Mouse (Mus musculus): ENCODE measurements at regions not wholly inside any gene's neighbourhood (a gene's known extent, or its start where the extent isn't known, plus 50 kb on each side); places are given as distances from the start of the nearest gene placed in this dataset.

DNA sequence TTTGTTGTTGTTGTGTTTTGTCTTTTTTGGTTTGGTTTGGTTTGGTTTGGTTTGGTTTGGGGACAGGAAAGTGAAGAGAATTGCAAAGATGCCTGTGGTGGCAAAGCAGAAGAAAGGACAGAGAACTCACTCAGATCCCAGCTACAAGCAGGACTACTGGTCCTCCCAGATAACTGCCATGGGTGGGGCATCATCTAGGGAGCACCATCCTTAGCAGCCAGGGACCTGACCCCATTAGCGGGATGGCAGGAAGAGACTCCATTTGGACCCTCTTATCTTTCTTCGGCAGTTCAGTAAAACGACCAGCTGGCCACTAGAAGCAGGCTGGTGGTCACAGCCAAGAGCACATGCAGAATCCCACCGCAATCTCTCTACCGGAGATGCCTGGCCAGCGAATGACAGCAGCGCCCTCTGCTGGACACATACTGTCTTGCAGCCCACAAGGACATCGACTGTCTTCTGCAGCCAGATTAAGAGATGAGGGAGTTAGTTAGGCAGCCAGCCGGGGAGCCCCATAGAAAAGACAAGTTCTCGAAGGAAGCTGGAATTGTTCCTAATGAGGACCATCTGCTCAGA lies 119.8 kb downstream of the Gm9195 start:
- 8% methylated on average over 10 of the region's 10 CpGs for WGBS
- Histone ChIP-seq H3K27me3 (ENCODE audit: control insufficient read depth, insufficient read depth, low read length) (no peaks in the 10 kb centered on the region), H3K4me2 (no peak overlapping the region), H3K27ac (ENCODE audit: low read depth, low read length) (no peak overlapping the region), H3K36me3 (ENCODE audit: control insufficient read depth, insufficient read depth, low read length) (no peaks in the 10 kb centered on the region), H3K4me1 (ENCODE audit: control insufficient read depth, insufficient read depth, low read length) (no peaks in the 10 kb centered on the region), H3K9me3 (ENCODE audit: control insufficient read depth, low read length) (no peaks in the 10 kb centered on the region), H3K4me3 (ENCODE audit: low read depth, low read length) (no peak overlapping the region), H3K9ac (ENCODE audit: low read length) (no peak overlapping the region)
- ATAC-seq (ENCODE audit: low FRiP score): peak; percentile 73
- DNase-seq (ENCODE audit: low spot score, missing footprints): peak; percentile 99

DNA sequence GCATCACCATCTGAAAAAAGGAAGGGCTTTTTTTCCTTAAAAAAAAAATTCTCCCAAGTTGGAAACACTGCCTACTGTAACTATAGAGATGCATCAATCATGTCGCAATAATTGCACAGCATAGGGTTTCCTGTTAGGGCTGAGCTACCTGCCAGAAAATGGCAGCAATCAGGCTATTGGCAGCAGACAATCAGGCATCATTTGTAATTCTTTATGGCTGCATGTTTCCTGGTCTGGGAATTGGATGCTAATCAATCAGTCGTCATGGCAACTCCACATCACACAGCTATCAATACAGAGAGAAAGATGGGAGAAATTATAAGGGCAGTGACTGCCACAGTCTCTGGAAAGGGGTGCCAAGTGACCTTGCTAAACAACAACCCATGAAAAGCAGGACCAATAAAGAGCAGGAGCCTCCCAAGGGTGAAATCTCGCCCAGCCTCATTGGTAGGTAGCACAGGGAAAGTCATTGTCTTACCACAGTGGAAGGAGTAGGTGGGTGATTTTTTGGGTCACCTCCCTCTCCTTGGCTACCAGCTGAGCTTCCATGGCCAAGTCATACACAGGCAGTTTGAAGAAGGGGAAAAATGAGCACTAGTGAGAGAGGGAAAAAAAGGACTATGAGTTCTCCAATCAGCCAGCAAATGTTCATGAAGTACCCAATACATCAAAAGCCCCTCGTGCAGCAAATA lies 130.7 kb downstream of the Gm9195 start:
- Histone ChIP-seq H3K27ac (ENCODE audit: low read depth, low read length) (no peak overlapping the region), H3K4me1 (ENCODE audit: control insufficient read depth, insufficient read depth, low read length) (no peaks in the 10 kb centered on the region), H3K9ac (ENCODE audit: low read length) (no peak overlapping the region), H3K27me3 (ENCODE audit: control insufficient read depth, insufficient read depth, low read length) (no peaks in the 10 kb centered on the region), H3K9me3 (ENCODE audit: control insufficient read depth, low read length) (no peaks in the 10 kb centered on the region), H3K4me3 (ENCODE audit: low read depth, low read length) (no peak overlapping the region), H3K36me3 (ENCODE audit: control insufficient read depth, insufficient read depth, low read length) (no peaks in the 10 kb centered on the region), H3K4me2 (no peak overlapping the region)
- 83% methylated on average over 4 of the region's 4 CpGs for WGBS
- DNase-seq (ENCODE audit: low spot score, missing footprints): no peak
- no peak for ATAC-seq (ENCODE audit: low FRiP score)

DNA sequence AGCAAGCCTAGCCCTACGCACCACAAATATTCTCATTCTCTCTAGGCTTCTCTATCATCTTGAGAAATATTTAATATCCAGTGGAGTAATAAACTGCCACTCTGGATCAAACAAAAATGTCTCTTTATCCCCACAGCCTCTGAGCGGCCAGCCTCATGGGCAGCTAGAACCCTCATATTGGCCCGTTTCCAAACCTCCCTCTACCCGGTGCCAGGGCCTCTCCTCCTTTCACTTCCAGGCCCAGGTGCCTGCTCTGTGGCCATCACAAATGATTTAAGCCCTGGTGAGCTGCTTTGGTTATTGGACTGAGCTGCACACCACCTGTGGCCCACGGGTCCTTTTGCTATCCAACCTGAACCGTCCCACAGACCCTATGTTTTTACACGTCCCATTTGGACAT lies 131.5 kb downstream of the Gm9195 start:
- WGBS: 90% methylated on average over 7 of the region's 7 CpGs
- ATAC-seq (ENCODE audit: low FRiP score): no peak
- no peaks in the 10 kb centered on the region for H3K27me3 ChIP-seq (ENCODE audit: control insufficient read depth, insufficient read depth, low read length)
- H3K4me1 ChIP-seq (ENCODE audit: control insufficient read depth, insufficient read depth, low read length): no peaks in the 10 kb centered on the region
- H3K9me3 ChIP-seq (ENCODE audit: control insufficient read depth, low read length): no peaks in the 10 kb centered on the region
- H3K27ac ChIP-seq (ENCODE audit: low read depth, low read length): no peak overlapping the region
- no peak overlapping the region for H3K4me2 ChIP-seq
- no peak overlapping the region for H3K9ac ChIP-seq (ENCODE audit: low read length)
- H3K4me3 ChIP-seq (ENCODE audit: low read depth, low read length): no peak overlapping the region
- H3K36me3 ChIP-seq (ENCODE audit: control insufficient read depth, insufficient read depth, low read length): no peaks in the 10 kb centered on the region
- DNase-seq (ENCODE audit: low spot score, missing footprints): no peak

DNA sequence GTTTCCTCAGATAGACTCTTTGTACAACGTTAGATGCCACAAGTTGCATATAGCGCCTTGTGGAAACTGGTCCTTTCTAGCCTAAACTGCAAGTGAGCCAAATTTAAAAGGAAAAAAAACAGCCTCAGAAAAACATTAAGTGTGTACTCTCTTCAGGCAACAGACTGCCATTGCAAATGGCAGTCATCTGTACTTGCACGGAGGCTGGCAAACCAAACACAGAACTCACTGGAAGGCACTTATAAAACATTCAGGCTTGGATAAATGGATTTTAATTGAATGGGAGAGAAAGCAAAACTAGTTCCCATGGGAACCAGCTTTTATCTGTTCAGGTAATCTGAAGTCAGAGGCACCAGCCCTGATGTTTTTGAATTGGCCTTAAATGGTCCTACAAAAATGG lies 133.7 kb downstream of the Gm9195 start:
- no peaks in the 10 kb centered on the region for H3K27me3 ChIP-seq (ENCODE audit: control insufficient read depth, insufficient read depth, low read length)
- H3K4me1 ChIP-seq (ENCODE audit: control insufficient read depth, insufficient read depth, low read length): no peaks in the 10 kb centered on the region
- 89% methylated on average over 3 of the region's 3 CpGs for WGBS
- DNase-seq (ENCODE audit: low spot score, missing footprints) (no peak), ATAC-seq (ENCODE audit: low FRiP score) (no peak)
- no peak overlapping the region for H3K9ac ChIP-seq (ENCODE audit: low read length)
- H3K36me3 ChIP-seq (ENCODE audit: control insufficient read depth, insufficient read depth, low read length): no peaks in the 10 kb centered on the region
- H3K9me3 ChIP-seq (ENCODE audit: control insufficient read depth, low read length): no peaks in the 10 kb centered on the region
- no peak overlapping the region for H3K27ac ChIP-seq (ENCODE audit: low read depth, low read length)
- H3K4me2 ChIP-seq: no peak overlapping the region
- H3K4me3 ChIP-seq (ENCODE audit: low read depth, low read length): no peak overlapping the region

DNA sequence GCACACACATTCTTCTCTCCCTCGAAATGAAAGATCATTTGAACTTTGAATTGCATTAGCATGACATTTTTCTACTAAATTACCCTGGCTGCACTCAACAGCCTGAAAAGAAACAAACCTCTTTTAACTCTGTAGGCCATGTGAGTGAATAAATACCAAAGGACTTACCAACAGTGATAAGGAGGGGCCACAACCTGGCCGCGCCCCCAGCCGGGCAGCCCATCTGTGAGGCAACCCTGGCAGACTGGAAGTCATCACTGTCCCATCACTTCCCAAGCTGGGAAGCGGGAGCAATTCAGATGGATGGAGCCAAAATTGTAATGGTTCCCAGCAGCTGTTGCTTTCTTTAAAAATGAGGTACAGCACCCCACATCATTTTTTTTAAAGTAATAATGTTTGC lies 149.5 kb downstream of the Gm9195 start:
- Histone ChIP-seq H3K4me2 (no peak overlapping the region), H3K4me1 (ENCODE audit: control insufficient read depth, insufficient read depth, low read length) (0 out of 2 replicates have a peak, but pooled peaks cover 2% of the 10 kb centered on the region), H3K9ac (ENCODE audit: low read length) (no peak overlapping the region), H3K9me3 (ENCODE audit: control insufficient read depth, low read length) (no peaks in the 10 kb centered on the region), H3K27ac (ENCODE audit: low read depth, low read length) (no peak overlapping the region), H3K27me3 (ENCODE audit: control insufficient read depth, insufficient read depth, low read length) (no peaks in the 10 kb centered on the region), H3K36me3 (ENCODE audit: control insufficient read depth, insufficient read depth, low read length) (no peaks in the 10 kb centered on the region), H3K4me3 (ENCODE audit: low read depth, low read length) (no peak overlapping the region)
- no peak for DNase-seq (ENCODE audit: low spot score, missing footprints)
- ATAC-seq (ENCODE audit: low FRiP score): no peak
- WGBS: 68% methylated on average over 5 of the region's 5 CpGs

DNA sequence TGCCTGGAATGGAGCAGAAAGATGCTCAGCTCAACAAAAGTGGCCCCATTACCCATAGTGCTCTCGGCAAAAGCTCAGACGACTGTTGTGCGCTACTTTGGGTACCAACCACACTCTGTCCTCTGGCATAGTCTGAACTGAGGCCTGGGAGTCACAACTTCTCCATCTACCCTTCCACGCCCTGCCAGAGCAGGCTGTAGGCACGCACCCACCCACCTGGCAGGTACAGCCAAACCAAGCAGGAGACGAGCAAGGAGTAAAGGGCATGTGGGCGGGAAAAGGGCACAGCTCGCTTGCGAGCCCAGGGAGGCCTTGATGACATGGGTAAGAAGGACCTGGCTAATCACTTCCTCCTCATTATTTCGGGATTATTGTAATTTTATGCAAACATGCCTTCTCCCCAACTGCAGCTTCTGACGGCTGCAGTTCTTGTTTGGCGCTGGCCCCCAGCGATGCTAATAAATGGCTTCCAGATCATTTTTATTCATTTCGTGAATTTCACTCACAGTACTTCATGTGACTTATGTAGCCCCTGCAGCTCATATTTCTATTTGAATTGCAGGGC lies 150.0 kb downstream of the Gm9195 start:
- H3K9ac ChIP-seq (ENCODE audit: low read length): no peak overlapping the region
- ATAC-seq (ENCODE audit: low FRiP score) (no peak), DNase-seq (ENCODE audit: low spot score, missing footprints) (no peak)
- no peak overlapping the region for H3K27ac ChIP-seq (ENCODE audit: low read depth, low read length)
- H3K27me3 ChIP-seq (ENCODE audit: control insufficient read depth, insufficient read depth, low read length): no peaks in the 10 kb centered on the region
- 0 out of 2 replicates have a peak, but pooled peaks cover 2% of the 10 kb centered on the region for H3K4me1 ChIP-seq (ENCODE audit: control insufficient read depth, insufficient read depth, low read length)
- H3K4me3 ChIP-seq (ENCODE audit: low read depth, low read length): no peak overlapping the region
- no peaks in the 10 kb centered on the region for H3K9me3 ChIP-seq (ENCODE audit: control insufficient read depth, low read length)
- H3K4me2 ChIP-seq: no peak overlapping the region
- no peaks in the 10 kb centered on the region for H3K36me3 ChIP-seq (ENCODE audit: control insufficient read depth, insufficient read depth, low read length)
- 73% methylated on average over 14 of the region's 14 CpGs for WGBS

DNA sequence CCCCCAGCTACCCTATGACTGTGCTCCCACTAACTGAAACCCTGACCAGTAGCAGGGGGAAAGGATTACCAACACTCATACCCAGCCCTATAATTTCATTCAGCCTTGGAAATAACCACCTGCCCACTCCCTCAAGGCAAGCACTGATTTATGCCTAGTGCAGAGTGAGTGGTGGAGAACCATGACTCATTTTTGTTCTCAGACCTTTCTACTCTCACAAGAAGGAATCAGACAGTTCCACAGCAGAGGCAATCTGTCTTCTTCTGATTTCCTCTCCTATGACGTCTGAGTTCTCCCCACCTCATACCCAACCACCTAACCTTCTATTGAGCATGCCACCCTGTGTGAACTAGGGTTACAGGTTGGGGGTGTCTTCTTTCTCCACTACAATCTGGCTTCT lies 153.6 kb downstream of the Gm9195 start:
- no peak for DNase-seq (ENCODE audit: low spot score, missing footprints)
- no peak overlapping the region for H3K9ac ChIP-seq (ENCODE audit: low read length)
- H3K4me3 ChIP-seq (ENCODE audit: low read depth, low read length): no peak overlapping the region
- no peaks in the 10 kb centered on the region for H3K36me3 ChIP-seq (ENCODE audit: control insufficient read depth, insufficient read depth, low read length)
- no peak overlapping the region for H3K27ac ChIP-seq (ENCODE audit: low read depth, low read length)
- H3K27me3 ChIP-seq (ENCODE audit: control insufficient read depth, insufficient read depth, low read length): no peaks in the 10 kb centered on the region
- no peak for ATAC-seq (ENCODE audit: low FRiP score)
- H3K4me1 ChIP-seq (ENCODE audit: control insufficient read depth, insufficient read depth, low read length): 0 out of 2 replicates have a peak, but pooled peaks cover 2% of the 10 kb centered on the region
- 86% methylated on average over 1 of the region's 1 CpGs for WGBS
- H3K4me2 ChIP-seq: no peak overlapping the region
- H3K9me3 ChIP-seq (ENCODE audit: control insufficient read depth, low read length): no peaks in the 10 kb centered on the region

DNA sequence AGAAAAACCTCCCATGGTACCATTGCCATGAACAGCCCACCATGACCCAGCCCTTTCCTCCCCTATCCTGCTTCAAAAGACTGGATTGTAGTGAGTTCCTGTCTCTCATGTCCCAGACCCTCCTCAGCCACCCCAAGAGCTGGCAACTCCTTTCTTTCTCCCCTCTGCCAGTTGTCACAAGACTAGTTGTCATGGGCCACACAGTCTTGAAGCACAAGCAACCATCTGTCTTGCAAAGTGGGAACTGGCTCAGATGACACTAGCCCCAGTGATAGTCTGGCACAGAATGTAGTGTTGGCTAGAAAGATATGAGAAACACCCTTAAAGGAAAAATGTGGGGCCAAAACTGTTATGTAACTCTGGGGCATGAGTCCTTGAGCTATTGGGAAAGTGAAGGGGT lies 187.8 kb downstream of the Gm9195 start:
- Histone ChIP-seq H3K27ac (ENCODE audit: low read depth, low read length) (no peak overlapping the region), H3K9me3 (ENCODE audit: control insufficient read depth, low read length) (no peaks in the 10 kb centered on the region), H3K4me3 (ENCODE audit: low read depth, low read length) (no peak overlapping the region), H3K9ac (ENCODE audit: low read length) (no peak overlapping the region), H3K27me3 (ENCODE audit: control insufficient read depth, insufficient read depth, low read length) (no peaks in the 10 kb centered on the region), H3K36me3 (ENCODE audit: control insufficient read depth, insufficient read depth, low read length) (no peaks in the 10 kb centered on the region), H3K4me1 (ENCODE audit: control insufficient read depth, insufficient read depth, low read length) (no peaks in the 10 kb centered on the region; the same call in 1 of the 2 replicates), H3K4me2 (no peak overlapping the region)
- DNase-seq (ENCODE audit: low spot score, missing footprints) (no peak), ATAC-seq (ENCODE audit: low FRiP score) (no peak)

DNA sequence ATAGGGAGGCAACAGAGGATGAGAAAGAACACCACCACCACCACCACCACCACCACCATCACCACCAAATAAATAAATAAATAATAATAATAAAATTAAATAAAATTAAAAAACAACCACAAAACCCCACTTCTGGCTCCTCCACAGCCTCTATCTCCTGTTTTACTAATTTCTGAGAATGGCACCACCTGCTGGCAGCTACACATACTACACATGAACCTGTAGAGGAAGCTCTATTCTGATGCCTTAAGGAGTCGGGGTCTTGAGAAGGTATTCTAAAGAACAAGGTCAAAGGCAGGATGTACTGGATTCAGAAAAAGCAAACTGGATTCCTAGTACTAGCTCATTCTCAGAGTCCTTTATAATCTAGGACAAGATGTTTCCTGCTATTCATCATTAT lies 191.6 kb downstream of the Gm9195 start:
- Histone ChIP-seq H3K9me3 (ENCODE audit: control insufficient read depth, low read length) (no peaks in the 10 kb centered on the region), H3K4me3 (ENCODE audit: low read depth, low read length) (no peak overlapping the region), H3K4me1 (ENCODE audit: control insufficient read depth, insufficient read depth, low read length) (no peaks in the 10 kb centered on the region; the same call in 1 of the 2 replicates), H3K36me3 (ENCODE audit: control insufficient read depth, insufficient read depth, low read length) (no peaks in the 10 kb centered on the region), H3K9ac (ENCODE audit: low read length) (no peak overlapping the region), H3K27me3 (ENCODE audit: control insufficient read depth, insufficient read depth, low read length) (no peaks in the 10 kb centered on the region), H3K27ac (ENCODE audit: low read depth, low read length) (no peak overlapping the region), H3K4me2 (no peak overlapping the region)
- peak; percentile 92 for DNase-seq (ENCODE audit: low spot score, missing footprints)
- 90% methylated on average over 1 of the region's 1 CpGs for WGBS
- 0 out of 2 replicates have a peak, but pooled peaks have one; percentile 52 for ATAC-seq (ENCODE audit: low FRiP score)
